ENCODE assay signal across 11 mouse cellular contexts in the genomic region with DNA sequence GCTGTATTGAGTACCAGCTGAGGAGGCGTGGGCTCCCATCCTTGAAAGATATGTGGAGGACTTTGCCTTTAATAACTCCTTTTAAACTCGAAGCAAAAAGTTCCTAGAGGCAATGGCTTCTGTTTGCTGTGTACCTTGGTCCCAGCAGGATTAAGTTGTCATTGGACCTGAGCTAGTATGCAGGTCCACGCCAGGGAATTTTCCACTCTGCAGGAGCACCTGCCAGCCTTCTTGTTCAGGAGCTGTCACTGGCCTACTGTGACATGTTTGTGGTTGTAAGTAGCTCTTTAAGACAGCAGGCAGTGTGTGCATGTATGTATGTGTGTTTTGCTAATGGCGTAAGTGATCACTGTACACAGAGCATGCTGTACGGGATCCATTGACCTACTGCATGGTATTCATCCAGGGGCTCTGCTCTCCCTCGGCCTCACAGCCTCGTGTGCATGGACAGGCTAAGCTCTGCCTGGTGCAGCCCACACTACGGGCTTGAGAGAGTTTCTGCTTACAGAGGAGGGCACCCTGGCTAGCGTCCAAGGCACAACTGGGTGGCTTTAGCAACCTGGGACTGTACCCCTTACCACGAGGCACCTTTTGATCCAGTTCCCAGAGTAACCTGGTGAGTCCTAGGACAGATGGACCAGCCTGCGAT.
A peak's percentile ranks its signal among the peaks of the same experiment; 100 is the strongest.
DNase-seq lines count a peak whose midpoint lies in the region; ATAC-seq and TF ChIP-seq lines count a peak whose summit lies in the region.
"Had no signal": no experiment of that assay in that cellular context is flagged by ENCODE, and none has a peak within 500 bp of the region (broad histone marks: within the 10 kb centered on the region; RNA-seq: fewer than 3 reads in every experiment).

No protein-coding gene starts in this region.

- H3K27ac ChIP-seq in layer of hippocampus, adult 2 months = peak overlapping the region; percentile 83
- H3K27ac ChIP-seq in cerebellum, adult 2 months (ENCODE audit: insufficient read depth, low read length) = peak overlapping the region; percentile 80
- H3K27ac ChIP-seq in embryonic facial prominence, embryonic 15.5 days (replicated peaks) = no peak overlapping the region
- 0 out of 2 replicates have a peak overlapping the region, but pooled peaks have one; percentile 37 for H3K27ac ChIP-seq in midbrain, embryonic 14.5 days (replicated peaks; ENCODE audit: low read depth, low read length)
- H3K27ac ChIP-seq: left cerebral cortex, adult 2 months had no signal

- no peaks in the 10 kb centered on the region for H3K36me3 ChIP-seq in embryonic facial prominence, embryonic 15.5 days
- no peaks in the 10 kb centered on the region for H3K36me3 ChIP-seq in midbrain, embryonic 14.5 days (ENCODE audit: control insufficient read depth, insufficient read depth, low read length)

- H3K4me2 ChIP-seq in embryonic facial prominence, embryonic 15.5 days (replicated peaks) = no peak overlapping the region
- H3K4me2 ChIP-seq in midbrain, embryonic 14.5 days (ENCODE audit: low read length) = no peak overlapping the region

- H3K9me3 ChIP-seq in embryonic facial prominence, embryonic 15.5 days (replicated peaks) = no peaks in the 10 kb centered on the region
- no peaks in the 10 kb centered on the region for H3K9me3 ChIP-seq in midbrain, embryonic 14.5 days (ENCODE audit: control insufficient read depth, low read length)

- H3K4me1 ChIP-seq in cerebellum, adult 2 months (ENCODE audit: control insufficient read depth, insufficient read depth, low read length) = peaks cover 82% of the 10 kb centered on the region
- peaks cover 51% of the 10 kb centered on the region for H3K4me1 ChIP-seq in embryonic facial prominence, embryonic 15.5 days
- H3K4me1 ChIP-seq in midbrain, embryonic 14.5 days (ENCODE audit: control insufficient read depth, insufficient read depth, low read length) = peaks cover 55% of the 10 kb centered on the region

- peak; percentile 20; the same call in 1 of the 2 replicates for ATAC-seq in embryonic facial prominence, embryonic 15.5 days (ENCODE audit: insufficient number of reproducible peaks, low FRiP score, low TSS enrichment, low read depth)
- no peak for ATAC-seq in midbrain, embryonic 14.5 days (ENCODE audit: low FRiP score, low TSS enrichment)

- no peaks in the 10 kb centered on the region for H3K27me3 ChIP-seq in cerebellum, adult 2 months (ENCODE audit: control insufficient read depth, insufficient read depth, low read length)
- H3K27me3 ChIP-seq in embryonic facial prominence, embryonic 15.5 days = no peaks in the 10 kb centered on the region
- no peaks in the 10 kb centered on the region for H3K27me3 ChIP-seq in midbrain, embryonic 14.5 days (ENCODE audit: control insufficient read depth, insufficient read depth, low read length)

- H3K9ac ChIP-seq in embryonic facial prominence, embryonic 15.5 days = no peak overlapping the region
- H3K9ac ChIP-seq in midbrain, embryonic 14.5 days (replicated peaks; ENCODE audit: low read length) = no peak overlapping the region

- no peak for TF ChIP-seq CTCF in layer of hippocampus, adult 2 months (conservative IDR thresholded peaks at IDR 0.05)
- TF ChIP-seq CTCF in cerebellum, adult 2 months (IDR thresholded peaks at IDR 0.05; ENCODE audit: borderline replicate concordance, insufficient read depth, low read depth, low read length) = no peak

- H3K4me3 ChIP-seq in layer of hippocampus, adult 2 months = no peak overlapping the region
- no peak overlapping the region for H3K4me3 ChIP-seq in cerebellum, adult 2 months (replicated peaks; ENCODE audit: insufficient read depth, low read depth, low read length)
- no peak overlapping the region for H3K4me3 ChIP-seq in embryonic facial prominence, embryonic 15.5 days (replicated peaks)
- H3K4me3 ChIP-seq in midbrain, embryonic 14.5 days (replicated peaks; ENCODE audit: low read depth, low read length) = no peak overlapping the region
- H3K4me3 ChIP-seq: left cerebral cortex, adult 2 months had no signal

- no peak for TF ChIP-seq POLR2A in cerebellum, adult 2 months (IDR thresholded peaks at IDR 0.05; ENCODE audit: borderline replicate concordance, insufficient read depth, low read length)

- WGBS in cerebellum, adult 2 months = 21% methylated on average over 11 of the region's 11 CpGs
- 65% methylated on average over 11 of the region's 11 CpGs for WGBS in embryonic facial prominence, embryonic 15.5 days
- WGBS in midbrain, embryonic 14.5 days = 59% methylated on average over 11 of the region's 11 CpGs

- DNase-seq in layer of hippocampus, adult 2 months (ENCODE audit: low spot score in 2 of 2) = no peak
- DNase-seq in layer of hippocampus, adult 8-10 months (ENCODE audit: low spot score in 2 of 2) = no peak
- peak; percentile 78 to 88 for DNase-seq in cerebellum, adult 2 months
- no peak for DNase-seq in midbrain, embryonic 14.5 days
- DNase-seq in embryo, embryonic 10 days (ENCODE audit: low spot score) = no peak
- DNase-seq in thymus, postnatal 36 days = no peak
- DNase-seq: adrenal gland, postnatal 36 days; gastrocnemius, postnatal 25 days; spleen, adult 18-20 months had no signal

Comparison
In these comparisons a context has a peak if more than half of its experiments do, and no peak if none do; other contexts are left out.
1. DNase-seq: peak in cerebellum, adult 2 months (2 of 2); none in layer of hippocampus, adult 2 months (0 of 2), layer of hippocampus, adult 8-10 months (0 of 2), midbrain, embryonic 14.5 days (single experiment), embryo, embryonic 10 days (single experiment) and thymus, postnatal 36 days (0 of 2).